Mouse (Mus musculus) cerebellum, adult 2 months (tissue): ENCODE measurements around the gene Rab7. TPM values are rescaled to one million over a fixed set of nuclear protein-coding genes. Genes with fewer than 3 reads are reported as not detected.

Experiments used
- DNase-seq, 2 experiments: peaks; one replicate each; pipeline ENCODE4 v3.0.0; 2021
- H3K27ac ChIP-seq: fragments of 200-500 bp; 2 replicates; pipeline ENCODE4 v1.5.1; 2012; ENCODE audit warnings: low read length, control low read depth, inconsistent platforms; ENCODE audit not compliant: insufficient read depth
- H3K27me3 ChIP-seq: fragments of 200-500 bp; 2 replicates; pipeline ENCODE4 v1.6.1; 2012; ENCODE audit warnings: inconsistent platforms, mild to moderate bottlenecking, low read length, moderate library complexity; ENCODE audit not compliant: control insufficient read depth, insufficient read depth
- H3K4me1 ChIP-seq: fragments of 200-500 bp; 2 replicates; pipeline ENCODE4 v1.6.1; 2011; ENCODE audit warnings: low read length; ENCODE audit not compliant: control insufficient read depth, insufficient read depth
- H3K4me3 ChIP-seq: fragments of 200-500 bp; replicated peaks from 2 replicates; pipeline ENCODE3; 2011; ENCODE audit warnings: mild to moderate bottlenecking, low read depth, low read length, control low read depth; ENCODE audit not compliant: insufficient read depth
- CTCF ChIP-seq: fragments of 200-500 bp; IDR thresholded peaks from 2 replicates; pipeline ENCODE4 v1.5.1; 2011; ENCODE audit warnings: low read depth, mild to moderate bottlenecking, control low read depth, low read length, moderate library complexity, borderline replicate concordance; ENCODE audit not compliant: insufficient read depth
- POLR2A ChIP-seq: fragments of 200-500 bp; IDR thresholded peaks from 2 replicates; pipeline ENCODE4 v1.6.1; 2011; ENCODE audit warnings: low read length, control low read depth, borderline replicate concordance; ENCODE audit not compliant: insufficient read depth
- WGBS: fragments of 180-500 bp; shearing (Covaris S2); methylation state at CpG from one replicate; pipeline ENCODE4 v1.1.7; 2018; 5-methylcytosine and 5-hydroxymethylcytosine counted together
- polyA plus RNA-seq: library from polyadenylated mRNA; depleted of rRNA; stranded (reverse); fragments of >200 nt; gene quantifications from 2 replicates; pipeline ENCODE4 v1.2.3, GENCODE M21; 2012

Gene Rab7
- polyA plus RNA-seq, 1 experiment: 418 TPM

GRCm38 (mm10) chr6:88030432-88030831 is 14.6 kb downstream of the Rab7 start:
- no peaks in the 10 kb centered on the region for H3K4me1 ChIP-seq
- no peak for DNase-seq
- no peak overlapping the region for H3K27ac ChIP-seq
- TF ChIP-seq CTCF (no peak), POLR2A (no peak)
- no peaks in the 10 kb centered on the region for H3K27me3 ChIP-seq
- H3K4me3 ChIP-seq: no peak overlapping the region
- WGBS: 93% methylated on average over 2 of the region's 2 CpGs

GRCm38 (mm10) chr6:88027390-88027789 is 17.7 kb downstream of the Rab7 start:
- WGBS: 57% methylated on average over 5 of the region's 5 CpGs
- Histone ChIP-seq H3K4me3 (no peak overlapping the region), H3K27ac (no peak overlapping the region), H3K4me1 (no peaks in the 10 kb centered on the region), H3K27me3 (no peaks in the 10 kb centered on the region)
- no peak for TF ChIP-seq CTCF
- no peak for TF ChIP-seq POLR2A
- DNase-seq: no peak

- WGBS: 93% methylated on average over 10 of the region's 10 CpGs
- H3K4me1 ChIP-seq: peaks cover 13% of the 10 kb centered on the region
- DNase-seq: no peak
- no peaks in the 10 kb centered on the region for H3K27me3 ChIP-seq
- TF ChIP-seq POLR2A (no peak), CTCF (no peak)
- no peak overlapping the region for H3K27ac ChIP-seq
- H3K4me3 ChIP-seq: no peak overlapping the region
Observed at GRCm38 (mm10) chr6:88023316-88023890, 21.7 kb downstream of the Rab7 start.

- Histone ChIP-seq H3K27ac (no peak overlapping the region), H3K4me3 (no peak overlapping the region), H3K27me3 (no peaks in the 10 kb centered on the region), H3K4me1 (peaks cover 15% of the 10 kb centered on the region)
- no peak for DNase-seq
- WGBS: 39% methylated on average over 2 of the region's 2 CpGs
- TF ChIP-seq POLR2A: no peak
- TF ChIP-seq CTCF: no peak
Observed at GRCm38 (mm10) chr6:88019154-88019553, 25.9 kb downstream of the Rab7 start.

GRCm38 (mm10) chr6:88017821-88018220 is 27.2 kb downstream of the Rab7 start:
- 13% methylated on average over 4 of the region's 4 CpGs for WGBS
- DNase-seq: no peak
- TF ChIP-seq POLR2A (no peak), CTCF (no peak)
- Histone ChIP-seq H3K27ac (no peak overlapping the region), H3K4me3 (no peak overlapping the region), H3K27me3 (no peaks in the 10 kb centered on the region), H3K4me1 (peaks cover 15% of the 10 kb centered on the region)

GRCm38 (mm10) chr6:88015797-88016196 is 29.3 kb downstream of the Rab7 start:
- 87% methylated on average over 2 of the region's 2 CpGs for WGBS
- DNase-seq: no peak
- no peak overlapping the region for H3K4me3 ChIP-seq
- TF ChIP-seq CTCF: no peak
- TF ChIP-seq POLR2A: no peak
- H3K27me3 ChIP-seq: no peaks in the 10 kb centered on the region
- no peak overlapping the region for H3K27ac ChIP-seq
- peaks cover 15% of the 10 kb centered on the region for H3K4me1 ChIP-seq

- no peak overlapping the region for H3K27ac ChIP-seq
- WGBS: 89% methylated on average over 4 of the region's 4 CpGs
- H3K27me3 ChIP-seq: no peaks in the 10 kb centered on the region
- TF ChIP-seq CTCF: no peak
- no peak for TF ChIP-seq POLR2A
- no peak overlapping the region for H3K4me3 ChIP-seq
- DNase-seq: no peak
- H3K4me1 ChIP-seq: peaks cover 3% of the 10 kb centered on the region
Observed at GRCm38 (mm10) chr6:88013456-88013855, 31.6 kb downstream of the Rab7 start.

GRCm38 (mm10) chr6:88012601-88013000 is 32.5 kb downstream of the Rab7 start:
- H3K27ac ChIP-seq: no peak overlapping the region
- 87% methylated on average over 2 of the region's 2 CpGs for WGBS

More at GRCm38 (mm10) chr6:88012601-88013000, 32.5 kb downstream of the Rab7 start:
- Histone ChIP-seq H3K4me1 (no peaks in the 10 kb centered on the region), H3K27me3 (no peaks in the 10 kb centered on the region), H3K4me3 (no peak overlapping the region)
- no peak for TF ChIP-seq POLR2A
- TF ChIP-seq CTCF: no peak
- DNase-seq: no peak
